Mouse (Mus musculus) cerebellum, adult 18-20 months (tissue): ENCODE results near the gene Pde4d.

Experiments
- DNase-seq, 2 experiments: peaks; one replicate each; pipeline ENCODE4 v3.0.0; 2021

The Pde4d gene

DNA sequence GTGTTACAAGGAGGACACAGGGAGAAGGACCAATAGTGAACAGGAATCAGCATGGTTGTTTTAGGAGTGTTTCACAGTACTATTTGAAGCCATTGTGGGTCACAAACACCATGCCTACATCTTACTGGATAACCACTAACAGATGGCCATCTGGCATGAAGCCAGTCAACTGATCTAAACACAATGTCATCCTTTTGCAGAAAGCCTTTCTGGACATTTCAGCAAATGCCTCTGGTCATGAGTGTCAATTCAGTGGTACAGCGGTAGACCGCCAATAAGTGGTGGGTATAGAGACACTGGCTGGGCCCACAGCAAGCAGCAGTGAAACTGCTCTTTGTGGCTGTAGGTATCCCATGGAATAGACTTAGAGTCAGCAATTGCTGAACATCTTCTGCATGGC, 151.3 kb downstream of the Pde4d start:
- peak; percentile 10 to 13 for DNase-seq

- DNase-seq = no peak
These were observed 153.8 kb downstream of the Pde4d start for GRCm38 (mm10) chr13:108603502-108603901.

DNA sequence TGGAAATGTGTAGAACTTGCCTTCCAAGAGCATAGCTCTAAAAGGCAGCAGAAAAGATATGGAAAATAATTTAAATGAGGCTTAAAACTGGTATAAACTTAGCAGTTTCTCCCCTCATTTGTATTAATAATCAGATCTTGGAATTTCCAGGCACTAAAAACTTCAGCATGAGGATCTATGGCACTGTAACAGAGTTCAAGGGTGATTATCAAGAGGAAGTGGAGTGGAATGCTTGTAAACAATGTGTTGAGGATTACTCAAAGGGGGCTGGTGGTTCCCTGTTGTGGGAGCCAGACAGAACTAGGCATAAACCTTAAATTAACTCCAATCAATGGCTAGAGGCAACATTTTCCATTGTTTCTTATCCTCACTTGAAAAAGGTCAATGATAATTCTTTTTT, 154.5 kb downstream of the Pde4d start:
- DNase-seq = no peak

DNA sequence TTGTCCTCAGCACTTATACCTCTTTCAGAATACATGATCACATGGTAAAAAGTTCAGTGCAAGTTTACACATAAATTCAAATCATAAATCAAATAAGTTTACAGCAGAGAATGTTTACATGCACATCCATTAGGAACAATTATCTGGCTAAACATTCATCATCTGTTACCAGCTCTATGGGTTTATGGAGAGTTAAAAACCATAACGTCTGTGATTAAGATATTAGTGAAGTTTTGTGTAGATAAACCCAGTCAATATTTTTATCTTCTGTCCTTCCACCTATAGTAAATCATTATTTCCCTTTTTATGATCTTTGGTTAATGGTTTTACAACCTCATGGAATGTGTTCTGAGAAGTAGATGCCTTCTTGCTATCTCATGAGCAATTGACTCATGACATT, 168.5 kb downstream of the Pde4d start:
- DNase-seq = no peak

GRCm38 (mm10) chr13:108622681-108623080, 172.9 kb downstream of the Pde4d start:
- DNase-seq = no peak

GRCm38 (mm10) chr13:108623929-108624328, 174.2 kb downstream of the Pde4d start:
- no peak for DNase-seq

DNA sequence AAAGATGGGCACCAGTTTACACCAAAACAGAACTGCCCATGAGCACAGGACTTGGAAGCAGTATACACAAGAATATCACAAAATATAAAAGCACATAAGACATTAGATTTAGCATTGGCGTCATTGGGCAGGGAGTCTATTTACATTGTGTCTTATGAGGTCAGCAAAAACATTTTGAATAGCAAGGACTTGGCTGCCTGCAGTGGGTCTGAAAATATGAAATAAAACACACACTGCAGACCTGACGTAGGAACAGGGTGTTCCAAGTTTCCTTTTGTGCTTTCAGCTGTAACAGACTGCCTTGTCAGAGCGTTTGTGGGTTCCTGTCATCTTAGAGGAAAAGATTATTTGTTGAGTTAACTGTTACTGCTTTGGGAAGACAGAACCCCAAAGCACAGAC, 176.4 kb downstream of the Pde4d start:
- no peak for DNase-seq

DNA sequence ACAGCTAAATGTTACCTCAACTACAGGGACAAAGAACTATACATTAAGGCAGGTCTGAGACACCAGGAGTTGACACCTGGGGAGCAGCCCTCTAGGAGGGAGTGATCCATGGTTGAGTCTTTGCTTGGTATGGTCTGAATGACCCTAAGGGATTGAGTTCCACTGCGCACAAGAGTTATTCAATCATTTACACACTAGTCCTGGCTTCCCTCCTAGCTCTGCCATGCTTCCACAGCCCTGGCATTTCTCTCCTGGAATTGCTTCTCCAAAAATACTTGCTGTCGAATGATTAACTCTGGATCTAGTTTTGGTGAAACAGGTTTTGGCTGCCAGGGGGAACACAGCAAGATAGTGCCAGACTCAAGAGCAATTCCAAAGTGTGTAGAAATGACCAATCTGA, 178.8 kb downstream of the Pde4d start:
- DNase-seq = no peak

DNA sequence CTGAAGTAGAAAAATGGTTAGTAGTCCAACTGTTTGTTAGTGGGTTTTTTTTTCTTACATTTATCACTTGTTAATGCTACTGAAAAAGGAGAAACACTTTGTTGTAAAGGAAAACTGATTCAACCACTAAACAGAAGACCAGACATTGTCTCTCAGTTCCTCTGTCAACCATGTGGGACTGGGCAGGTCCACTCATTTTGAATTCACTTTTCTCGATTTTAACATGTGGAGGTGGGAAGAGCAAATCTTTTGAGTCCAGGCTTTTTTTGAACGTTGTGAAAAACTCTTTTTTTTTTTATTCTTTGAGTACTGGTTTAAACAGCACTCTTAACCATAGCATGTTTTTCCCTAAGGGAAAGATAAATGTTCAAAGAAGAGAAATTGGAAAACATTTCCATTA, 180.8 kb downstream of the Pde4d start:
- no peak for DNase-seq

GRCm38 (mm10) chr13:108631222-108631621, 181.5 kb downstream of the Pde4d start:
- no peak for DNase-seq

- DNase-seq = no peak
These were observed 186.8 kb downstream of the Pde4d start for GRCm38 (mm10) chr13:108636526-108636925.

GRCm38 (mm10) chr13:108642259-108642658, 192.5 kb downstream of the Pde4d start:
- no peak for DNase-seq

DNA sequence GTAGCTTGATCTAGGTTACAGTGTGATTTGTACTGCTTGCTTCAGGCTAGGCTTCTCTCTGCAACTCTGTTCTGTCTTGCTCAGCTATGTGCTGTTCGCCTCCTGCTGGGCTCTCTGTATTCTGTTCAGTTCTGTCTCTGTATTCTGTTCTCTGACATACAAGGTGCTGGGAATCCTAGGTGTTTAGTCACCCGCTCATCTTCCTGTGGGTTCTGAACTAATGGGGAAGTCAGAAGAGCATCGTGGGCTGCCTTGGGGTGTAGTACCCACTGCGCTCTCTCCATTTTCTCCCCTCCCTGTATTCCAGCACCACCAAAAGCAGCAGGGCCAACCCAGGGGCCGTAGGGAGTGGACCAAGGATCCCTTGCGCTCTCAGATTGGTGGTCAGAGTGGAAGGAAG, 197.1 kb downstream of the Pde4d start:
- no peak for DNase-seq

DNA sequence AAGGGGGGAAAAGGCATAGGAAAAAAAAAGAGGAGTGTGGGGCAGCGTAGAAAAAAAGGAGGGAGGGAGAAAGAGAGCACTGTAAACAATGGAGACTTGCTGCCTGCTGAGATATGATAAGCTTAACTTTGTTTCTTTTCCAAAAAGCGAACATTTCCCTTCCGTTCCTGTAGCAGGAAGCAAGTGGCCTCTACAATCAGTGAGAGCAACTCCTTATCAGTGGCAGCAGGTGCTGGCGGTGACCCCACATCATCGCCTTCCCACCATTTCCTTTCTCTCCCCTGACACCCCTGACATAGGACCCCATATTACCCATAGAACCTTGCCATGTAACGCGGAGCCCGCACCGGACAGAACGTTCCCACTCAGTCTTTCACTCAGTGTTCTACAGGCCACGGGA, 197.5 kb downstream of the Pde4d start:
- no peak for DNase-seq

DNA sequence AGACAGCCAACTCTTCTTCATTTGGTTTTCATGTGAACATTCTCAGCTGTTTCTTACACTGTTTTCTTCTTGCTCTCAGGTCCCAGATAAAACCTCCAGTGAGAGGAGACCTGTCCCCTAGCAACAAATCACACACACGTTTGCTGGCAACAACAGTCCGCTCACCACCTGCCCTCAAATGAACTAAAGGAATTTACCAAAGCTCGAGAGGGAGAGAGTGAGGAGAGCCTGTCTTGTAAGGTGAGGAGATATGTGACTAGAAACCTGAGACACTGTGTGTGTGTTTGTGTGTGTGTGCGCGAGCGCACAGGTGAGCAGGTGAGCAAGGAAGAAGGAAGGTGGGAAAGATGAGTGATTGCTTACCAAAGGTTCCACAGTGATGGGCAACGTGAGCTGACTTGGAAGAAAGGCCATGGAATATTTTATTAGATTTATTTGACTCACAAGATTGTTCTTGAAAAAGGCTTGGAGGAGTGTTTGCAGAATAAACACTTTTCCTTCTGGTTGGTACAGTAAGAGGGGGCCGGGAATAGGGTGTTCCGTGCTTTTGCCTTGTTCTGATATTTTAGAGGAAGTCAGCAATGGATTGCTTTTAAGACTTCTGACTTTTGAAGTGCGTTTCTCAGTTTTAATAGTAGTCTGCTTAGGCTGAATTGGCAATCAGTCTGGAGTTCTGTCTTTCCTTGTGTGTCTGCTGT, 204.4 kb downstream of the Pde4d start:
- no peak for DNase-seq

DNA sequence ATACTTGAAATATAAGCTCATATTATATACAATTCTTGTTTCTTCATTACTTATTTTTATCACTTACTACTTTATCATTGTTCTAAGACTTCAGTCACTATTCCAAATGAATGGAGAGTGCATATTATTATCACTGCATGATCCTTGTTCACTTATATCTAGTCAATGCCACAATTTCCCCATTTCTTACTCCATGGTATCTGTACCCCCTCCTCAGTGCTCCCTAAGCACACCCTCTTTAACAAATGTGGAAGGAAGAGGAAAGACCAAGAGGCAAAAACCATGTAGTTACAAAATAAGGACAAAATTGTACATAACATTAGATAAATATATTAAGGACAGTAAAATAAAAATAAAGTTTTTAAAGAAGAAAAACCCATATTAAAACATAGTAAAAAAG, 216.8 kb downstream of the Pde4d start:
- DNase-seq = no peak

DNA sequence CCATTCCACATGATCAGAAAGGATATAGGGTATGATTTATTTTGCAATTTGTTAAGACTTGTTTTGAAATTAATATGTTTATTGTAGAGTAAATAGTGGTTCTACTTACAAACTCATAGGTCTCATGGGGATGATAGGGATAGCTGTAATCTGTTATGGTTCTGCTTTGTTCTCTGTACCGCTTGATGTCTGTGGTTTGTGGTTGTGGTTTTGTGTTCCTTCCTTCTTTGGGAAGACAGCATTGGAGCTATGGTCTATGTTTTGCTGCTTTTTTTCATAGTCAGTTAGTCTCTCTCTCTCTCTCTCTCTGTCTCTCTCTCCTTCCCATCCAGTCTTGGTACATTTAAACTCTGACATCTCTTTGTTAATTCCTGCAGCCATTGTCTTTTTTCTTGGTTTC, 217.3 kb downstream of the Pde4d start:
- no peak for DNase-seq

GRCm38 (mm10) chr13:108677056-108677455, 227.3 kb downstream of the Pde4d start:
- no peak for DNase-seq

GRCm38 (mm10) chr13:108683018-108683417, 233.3 kb downstream of the Pde4d start:
- no peak for DNase-seq

- no peak for DNase-seq
These were observed 236.1 kb downstream of the Pde4d start for GRCm38 (mm10) chr13:108685817-108686216.

DNA sequence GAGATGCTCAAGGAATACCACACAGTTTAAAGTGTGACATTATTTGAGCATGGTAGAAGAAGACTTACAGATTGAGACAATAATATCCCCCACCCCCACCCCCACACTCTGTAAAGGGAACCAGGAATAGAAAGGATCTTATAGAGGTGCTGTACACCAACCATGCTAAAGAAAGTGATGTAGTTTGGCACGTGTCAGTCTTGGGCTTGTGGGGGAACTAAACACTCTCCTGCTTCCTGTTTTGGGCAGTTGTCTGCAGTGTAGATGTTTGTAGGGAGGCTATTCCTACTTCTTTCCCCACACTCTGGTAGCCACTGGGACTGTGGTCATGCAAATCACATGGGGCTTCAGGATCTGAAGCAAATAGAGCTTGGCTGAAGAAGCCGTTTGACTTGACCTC, 236.5 kb downstream of the Pde4d start:
- DNase-seq = no peak

GRCm38 (mm10) chr13:108686807-108687206, 237.1 kb downstream of the Pde4d start:
- no peak for DNase-seq

- DNase-seq = no peak
These were observed 243.3 kb downstream of the Pde4d start for GRCm38 (mm10) chr13:108692883-108693550.

DNA sequence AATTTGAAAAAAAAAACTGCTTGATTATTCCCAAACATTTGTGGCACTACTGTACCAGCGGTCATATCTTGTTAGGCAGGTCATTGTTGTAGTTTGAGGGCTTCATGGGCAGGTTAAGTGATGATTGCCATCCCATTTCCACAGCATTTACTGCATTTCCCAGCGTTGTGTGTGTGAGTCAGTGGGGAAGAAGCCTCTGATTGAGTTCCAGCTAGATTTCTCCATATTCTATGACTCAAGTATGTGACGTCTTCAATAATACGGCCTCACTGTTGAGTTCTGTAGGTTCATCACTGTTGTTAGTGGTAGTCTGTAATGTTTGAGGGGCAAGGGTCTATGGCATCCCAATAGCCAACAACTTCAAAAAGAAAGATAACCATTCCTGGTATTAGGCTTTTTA, 255.7 kb downstream of the Pde4d start:
- DNase-seq = no peak

GRCm38 (mm10) chr13:108714032-108714431, 264.3 kb downstream of the Pde4d start:
- no peak for DNase-seq
